Mouse (Mus musculus) common myeloid progenitor, adult 5-6 weeks (primary cell): ENCODE measurements at regions not wholly inside any gene's neighbourhood (a gene's known extent, or its start where the extent isn't known, plus 50 kb on each side); places are given as distances from the start of the nearest gene placed in this dataset.

Experiments
- ATAC-seq: replicated peaks from 2 replicates; pipeline ENCODE4 v1.8.0; 2016; ENCODE audit warnings: low read depth, mild to moderate bottlenecking, moderate TSS enrichment, inconsistent platforms; ENCODE audit not compliant: poor library complexity, severe bottlenecking

DNA sequence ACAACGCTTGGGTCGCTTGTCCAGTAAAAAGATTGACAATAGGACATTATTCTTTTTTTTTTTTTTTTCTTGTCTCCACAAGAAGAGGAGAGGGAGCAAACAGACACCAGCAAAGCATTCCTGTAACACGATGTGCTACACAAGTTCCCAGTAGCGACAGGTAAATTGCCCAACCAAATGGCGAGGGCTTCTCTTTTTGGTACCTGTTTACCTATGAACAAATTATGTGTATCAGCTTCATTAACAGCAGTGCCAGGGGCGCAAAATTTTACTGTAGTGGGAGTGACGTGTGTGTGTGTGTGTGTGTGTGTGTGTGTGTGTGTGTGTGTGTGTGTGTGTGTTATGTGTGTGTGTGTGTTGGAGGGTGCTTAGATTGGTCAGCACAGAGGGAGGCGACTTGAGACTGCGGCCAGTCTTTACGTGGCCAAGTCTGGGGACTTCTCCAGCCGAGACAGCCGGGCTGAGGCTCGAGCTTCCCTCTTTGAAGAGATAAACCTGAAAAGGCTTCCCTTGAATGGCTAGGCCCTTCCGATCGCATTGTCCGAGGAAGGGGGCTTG lies 226.4 kb downstream of the Mef2c start:
- ATAC-seq = no peak; the same call in 1 of the 2 replicates

DNA sequence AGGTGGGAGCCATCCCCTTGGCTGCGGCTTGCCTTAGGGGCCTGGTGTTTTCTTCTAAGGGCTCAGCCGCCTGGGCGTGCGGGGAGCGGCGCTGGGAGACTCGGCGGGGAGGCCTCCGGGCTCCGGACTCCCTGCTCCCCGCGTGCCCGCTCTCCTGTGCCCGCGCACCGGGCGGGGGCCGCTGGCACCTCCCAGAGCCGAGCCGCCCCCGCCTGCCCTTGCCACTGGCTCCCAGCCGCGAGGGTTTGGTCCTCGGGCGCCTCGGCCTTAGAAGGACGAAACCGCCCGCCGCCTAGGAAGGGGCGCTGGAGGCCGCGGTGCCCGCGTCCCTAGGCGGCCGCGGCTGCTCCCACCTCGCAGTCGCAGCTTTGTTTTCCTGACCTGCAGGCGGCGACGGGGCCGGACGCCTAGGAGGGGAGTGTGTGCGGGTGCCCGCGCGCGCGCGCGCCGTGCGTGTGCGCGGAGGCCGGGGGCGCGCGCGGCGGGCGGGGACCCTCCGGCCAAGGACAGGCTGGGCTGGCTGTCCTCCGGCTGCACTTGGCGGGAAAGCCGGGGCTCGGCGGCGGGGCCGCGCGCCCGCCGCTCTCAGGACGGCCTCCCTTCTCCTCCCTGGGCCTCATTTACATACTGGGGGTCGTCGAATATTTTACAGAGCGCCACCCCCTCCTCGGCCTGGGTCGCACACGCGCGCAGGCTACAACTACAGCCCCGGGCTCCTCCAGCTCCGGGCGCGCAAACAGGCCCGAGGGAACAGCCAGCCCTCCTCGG lies 227.1 kb downstream of the Mef2c start:
- ATAC-seq = peak; percentile 19

- ATAC-seq = no peak
These were observed 227.7 kb downstream of the Mef2c start for GRCm38 (mm10) chr13:83731481-83732006.

DNA sequence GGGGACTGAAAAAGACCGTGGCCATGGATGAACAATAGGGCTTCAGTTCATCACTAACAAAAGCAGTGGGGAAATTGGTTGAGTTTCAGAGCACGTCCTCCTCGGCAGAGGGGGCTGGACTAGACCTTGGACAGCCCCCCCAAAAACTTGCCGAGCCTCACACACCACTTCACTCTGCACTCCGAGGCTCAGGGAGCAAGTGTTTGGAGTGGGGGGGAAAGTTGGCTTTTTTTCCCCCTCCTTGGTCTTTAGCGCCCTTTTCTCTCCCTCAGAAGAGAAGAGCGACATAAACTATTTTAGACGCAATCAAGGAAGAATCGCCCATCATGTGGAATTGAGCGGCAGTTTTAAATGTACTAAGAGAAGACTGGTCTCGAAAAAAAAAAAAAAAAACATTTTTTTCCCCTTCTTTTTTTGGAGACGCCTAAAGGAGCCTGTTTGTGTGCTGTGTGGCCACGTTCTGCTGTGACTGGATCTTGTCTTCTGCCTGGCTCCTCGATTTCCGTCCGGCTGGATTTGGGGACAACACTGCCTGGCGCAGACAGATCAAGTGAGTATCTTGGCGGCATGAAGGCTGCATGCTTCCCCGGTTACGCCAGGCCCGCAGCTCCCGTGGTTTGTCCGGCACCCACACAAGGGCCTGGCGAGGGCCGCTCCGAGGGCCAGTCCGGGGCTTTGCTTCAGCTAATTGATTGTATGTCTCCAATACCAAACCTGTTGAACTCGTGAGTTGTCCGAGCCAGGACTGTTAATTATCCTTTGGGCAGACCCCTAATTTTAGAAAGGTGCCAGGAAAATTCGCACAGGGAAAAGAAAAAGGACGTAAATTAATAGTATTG lies 228.7 kb downstream of the Mef2c start:
- peak; percentile 2; the same call in 1 of the 2 replicates for ATAC-seq

GRCm38 (mm10) chr13:83733231-83733990 lies 229.6 kb downstream of the Mef2c start:
- no peak for ATAC-seq

DNA sequence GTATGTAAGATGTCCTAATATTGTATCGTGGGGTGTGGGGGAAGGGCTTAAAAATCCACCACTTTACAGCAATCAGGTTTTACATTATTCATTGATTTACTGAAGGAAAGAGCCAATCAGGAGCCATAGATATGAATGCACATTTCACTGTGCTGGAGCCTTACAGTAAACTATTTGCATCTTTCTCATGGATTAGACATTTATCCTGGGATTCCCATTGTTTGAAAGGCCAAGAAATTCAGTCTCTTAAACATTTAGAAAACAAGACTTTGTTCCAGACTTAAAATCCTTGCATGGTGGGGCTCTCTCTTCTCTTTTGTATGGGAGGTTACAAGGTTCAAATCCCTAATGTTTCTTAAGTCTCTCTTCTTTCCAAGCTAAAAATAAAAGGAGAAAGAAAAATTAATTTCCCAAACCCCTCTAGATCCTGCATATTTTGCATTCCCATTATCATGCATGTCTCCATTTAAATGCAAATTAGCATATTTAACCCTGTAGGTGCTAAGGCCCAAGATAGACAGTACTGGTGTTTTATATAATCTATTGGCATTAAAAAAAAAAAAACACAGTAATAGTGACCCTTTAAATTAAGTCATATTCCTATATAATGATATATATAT lies 230.3 kb downstream of the Mef2c start:
- ATAC-seq = no peak

GRCm38 (mm10) chr13:83734656-83735055 lies 230.8 kb downstream of the Mef2c start:
- no peak for ATAC-seq

DNA sequence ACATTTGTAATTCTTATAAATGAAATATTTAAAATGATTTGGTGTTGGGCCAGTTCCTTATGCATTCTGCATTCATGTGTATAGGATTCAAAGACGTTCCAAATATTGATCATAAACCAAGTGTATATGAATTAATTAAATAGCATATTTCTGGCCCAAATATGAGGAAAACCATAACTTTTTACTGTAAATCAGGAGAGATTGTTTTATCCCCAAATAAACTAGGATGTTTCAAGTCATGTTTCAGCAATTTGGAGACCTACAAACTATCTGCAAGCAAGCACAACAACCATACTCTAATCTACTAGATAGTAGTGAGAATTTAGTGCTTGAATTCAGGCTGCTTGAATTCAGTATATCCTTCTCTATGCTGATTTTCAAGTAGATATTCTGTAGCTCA lies 231.3 kb downstream of the Mef2c start:
- ATAC-seq = no peak

GRCm38 (mm10) chr13:83735631-83736475 lies 232.0 kb downstream of the Mef2c start:
- no peak for ATAC-seq

DNA sequence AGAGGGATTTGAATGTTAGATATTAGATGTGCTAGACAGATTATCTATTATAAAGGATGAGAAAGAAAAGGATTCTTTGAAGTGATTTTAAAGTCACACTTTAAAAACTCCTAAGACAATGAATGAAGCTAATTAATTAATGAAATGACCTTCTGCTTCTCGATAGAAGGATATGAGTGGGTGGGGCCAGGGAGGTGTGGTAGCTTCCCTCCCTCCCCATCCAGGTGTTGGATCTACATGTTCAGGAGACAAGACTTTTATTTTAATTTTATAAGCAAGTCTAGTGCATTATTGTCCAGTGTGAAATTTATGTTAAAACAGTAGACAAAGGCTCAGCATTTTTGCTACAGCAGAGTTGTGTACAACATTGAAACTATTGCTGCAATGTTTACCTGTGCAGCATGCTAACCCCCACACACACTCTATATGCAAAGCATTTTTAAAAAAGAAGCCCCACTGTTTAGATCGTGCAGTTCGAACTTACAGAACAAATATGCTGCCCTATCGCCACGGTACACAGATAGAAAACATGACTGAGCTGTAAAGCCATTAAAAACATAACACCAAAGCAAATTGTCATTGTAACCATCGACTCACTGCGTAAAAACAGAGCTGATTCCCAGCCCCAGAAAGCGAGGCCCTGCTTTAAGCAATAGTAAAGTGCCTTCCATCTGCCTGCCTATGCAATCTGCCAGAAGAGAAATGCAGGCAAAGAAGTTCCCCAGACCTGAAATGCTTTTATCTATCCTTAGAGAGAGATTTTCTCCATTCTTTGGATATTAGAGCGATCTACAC lies 233.4 kb downstream of the Mef2c start:
- no peak for ATAC-seq

- ATAC-seq = 0 out of 2 replicates have a peak, but pooled peaks have one; percentile 2
These were observed 234.1 kb downstream of the Mef2c start for GRCm38 (mm10) chr13:83737826-83738527.

GRCm38 (mm10) chr13:83738528-83738981 lies 234.7 kb downstream of the Mef2c start:
- ATAC-seq = peak; percentile 60

DNA sequence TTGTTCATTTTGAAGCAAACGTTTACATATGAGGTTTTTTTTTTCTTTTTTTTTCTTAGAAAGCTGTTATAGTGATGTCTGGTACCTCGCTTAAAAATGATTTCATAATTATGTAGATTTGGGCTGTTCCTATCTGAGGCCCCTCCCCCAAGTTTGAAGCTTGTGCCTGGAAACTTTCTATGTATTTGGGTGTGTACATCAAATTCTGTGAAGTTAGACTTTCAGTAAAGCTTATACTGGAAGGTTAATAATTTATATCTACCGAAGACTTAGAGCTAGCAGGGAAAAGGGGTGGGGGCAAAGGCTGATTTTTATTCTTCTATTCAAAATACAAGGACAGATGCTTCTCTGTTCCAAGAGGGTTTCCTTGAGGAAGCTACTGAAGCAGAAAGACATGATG lies 235.3 kb downstream of the Mef2c start:
- ATAC-seq = no peak

GRCm38 (mm10) chr13:83739541-83740061 lies 235.8 kb downstream of the Mef2c start:
- ATAC-seq = 0 out of 2 replicates have a peak, but pooled peaks have one; percentile 27

GRCm38 (mm10) chr13:83740101-83740500 lies 236.3 kb downstream of the Mef2c start:
- no peak for ATAC-seq

- ATAC-seq = no peak
These were observed 236.9 kb downstream of the Mef2c start for GRCm38 (mm10) chr13:83740771-83741170.

GRCm38 (mm10) chr13:83741591-83742021 lies 237.8 kb downstream of the Mef2c start:
- no peak for ATAC-seq
